Mouse (Mus musculus): ENCODE measurements around the gene Irf2bp2. TPM values are rescaled to one million over a fixed set of nuclear protein-coding genes. Genes with fewer than 3 reads are reported as not detected.
A peak's percentile ranks its signal among the peaks of the same experiment; 100 is the strongest.
"Not testable (repeated sequence)": the region's sequence is repeated elsewhere in the genome, so short reads cannot be mapped to it uniquely, and the experiment has no call there.

Irf2bp2 gene
- polyA plus RNA-seq, 1 experiment, result 91.6 TPM

- Histone ChIP-seq H3K36me3 (ENCODE audit: control insufficient read depth, insufficient read depth, low read length) (no peaks in the 10 kb centered on the region), H3K27me3 (ENCODE audit: control insufficient read depth, insufficient read depth, low read length) (no peaks in the 10 kb centered on the region), H3K4me1 (ENCODE audit: control insufficient read depth, insufficient read depth, insufficient read length, low read length) (peaks cover 7% of the 10 kb centered on the region; the same call in 1 of the 2 replicates), H3K4me3 (ENCODE audit: low read depth, low read length) (no peak overlapping the region), H3K27ac (ENCODE audit: insufficient read depth, low read depth, low read length) (peak overlapping the region; percentile 25; the same call in 1 of the 2 replicates)
- 83% methylated on average over 8 of the region's 8 CpGs for WGBS
- TF ChIP-seq CTCF (IDR thresholded peaks at IDR 0.05; ENCODE audit: extremely low read depth, insufficient read length, insufficient replicate concordance, low read depth, low read length), result no peak
- TF ChIP-seq POLR2A (IDR thresholded peaks at IDR 0.05; ENCODE audit: low read depth, low read length), result no peak
These were observed 8.9 kb upstream of the Irf2bp2 start for GRCm38 (mm10) chr8:126602641-126603040.

GRCm38 (mm10) chr8:126601325-126601724 lies 7.5 kb upstream of the Irf2bp2 start:
- no peak for TF ChIP-seq POLR2A (IDR thresholded peaks at IDR 0.05; ENCODE audit: low read depth, low read length)
- TF ChIP-seq CTCF (IDR thresholded peaks at IDR 0.05; ENCODE audit: extremely low read depth, insufficient read length, insufficient replicate concordance, low read depth, low read length), result no peak
- H3K27ac ChIP-seq (ENCODE audit: insufficient read depth, low read depth, low read length), result no peak overlapping the region
- H3K27me3 ChIP-seq (ENCODE audit: control insufficient read depth, insufficient read depth, low read length), result no peaks in the 10 kb centered on the region
- 59% methylated on average over 5 of the region's 5 CpGs for WGBS
- no peaks in the 10 kb centered on the region for H3K36me3 ChIP-seq (ENCODE audit: control insufficient read depth, insufficient read depth, low read length)
- no peak overlapping the region for H3K4me3 ChIP-seq (ENCODE audit: low read depth, low read length)
- H3K4me1 ChIP-seq (ENCODE audit: control insufficient read depth, insufficient read depth, insufficient read length, low read length), result peaks cover 12% of the 10 kb centered on the region; the same call in 1 of the 2 replicates

GRCm38 (mm10) chr8:126600816-126601243 lies 7.0 kb upstream of the Irf2bp2 start:
- no peak overlapping the region for H3K27ac ChIP-seq (ENCODE audit: insufficient read depth, low read depth, low read length)
- H3K36me3 ChIP-seq (ENCODE audit: control insufficient read depth, insufficient read depth, low read length), result no peaks in the 10 kb centered on the region
- H3K4me1 ChIP-seq (ENCODE audit: control insufficient read depth, insufficient read depth, insufficient read length, low read length), result peaks cover 12% of the 10 kb centered on the region; the same call in 1 of the 2 replicates
- 16% methylated on average over 7 of the region's 7 CpGs for WGBS
- TF ChIP-seq CTCF (IDR thresholded peaks at IDR 0.05; ENCODE audit: extremely low read depth, insufficient read length, insufficient replicate concordance, low read depth, low read length), result no peak
- no peak for TF ChIP-seq POLR2A (IDR thresholded peaks at IDR 0.05; ENCODE audit: low read depth, low read length)
- H3K27me3 ChIP-seq (ENCODE audit: control insufficient read depth, insufficient read depth, low read length), result no peaks in the 10 kb centered on the region
- no peak overlapping the region for H3K4me3 ChIP-seq (ENCODE audit: low read depth, low read length)

GRCm38 (mm10) chr8:126600388-126600787 lies 6.6 kb upstream of the Irf2bp2 start:
- H3K36me3 ChIP-seq (ENCODE audit: control insufficient read depth, insufficient read depth, low read length); H3K4me3 ChIP-seq (ENCODE audit: low read depth, low read length); H3K27ac ChIP-seq (ENCODE audit: insufficient read depth, low read depth, low read length); H3K27me3 ChIP-seq (ENCODE audit: control insufficient read depth, insufficient read depth, low read length): not testable (repeated sequence)
- WGBS, result 84% methylated on average over 5 of the region's 6 CpGs
- peaks cover 14% of the 10 kb centered on the region for H3K4me1 ChIP-seq (ENCODE audit: control insufficient read depth, insufficient read depth, insufficient read length, low read length)

- no peaks in the 10 kb centered on the region for H3K36me3 ChIP-seq (ENCODE audit: control insufficient read depth, insufficient read depth, low read length)
- no peak overlapping the region for H3K27ac ChIP-seq (ENCODE audit: insufficient read depth, low read depth, low read length)
- WGBS, result 92% methylated on average over 4 of the region's 4 CpGs
- TF ChIP-seq POLR2A (IDR thresholded peaks at IDR 0.05; ENCODE audit: low read depth, low read length) (no peak), CTCF (IDR thresholded peaks at IDR 0.05; ENCODE audit: extremely low read depth, insufficient read length, insufficient replicate concordance, low read depth, low read length) (no peak)
- peaks cover 19% of the 10 kb centered on the region for H3K4me1 ChIP-seq (ENCODE audit: control insufficient read depth, insufficient read depth, insufficient read length, low read length)
- H3K4me3 ChIP-seq (ENCODE audit: low read depth, low read length), result no peak overlapping the region
- H3K27me3 ChIP-seq (ENCODE audit: control insufficient read depth, insufficient read depth, low read length), result no peaks in the 10 kb centered on the region
These were observed 5.5 kb upstream of the Irf2bp2 start for GRCm38 (mm10) chr8:126599297-126599696.

GRCm38 (mm10) chr8:126598218-126598617 lies 4.4 kb upstream of the Irf2bp2 start:
- WGBS, result 73% methylated on average over 12 of the region's 12 CpGs
- Histone ChIP-seq H3K4me1 (ENCODE audit: control insufficient read depth, insufficient read depth, insufficient read length, low read length) (peaks cover 19% of the 10 kb centered on the region), H3K4me3 (ENCODE audit: low read depth, low read length) (no peak overlapping the region), H3K27ac (ENCODE audit: insufficient read depth, low read depth, low read length) (no peak overlapping the region), H3K36me3 (ENCODE audit: control insufficient read depth, insufficient read depth, low read length) (no peaks in the 10 kb centered on the region), H3K27me3 (ENCODE audit: control insufficient read depth, insufficient read depth, low read length) (no peaks in the 10 kb centered on the region)
- TF ChIP-seq CTCF (IDR thresholded peaks at IDR 0.05; ENCODE audit: extremely low read depth, insufficient read length, insufficient replicate concordance, low read depth, low read length), result no peak
- no peak for TF ChIP-seq POLR2A (IDR thresholded peaks at IDR 0.05; ENCODE audit: low read depth, low read length)

- no peak overlapping the region for H3K4me3 ChIP-seq (ENCODE audit: low read depth, low read length)
- peaks cover 17% of the 10 kb centered on the region for H3K4me1 ChIP-seq (ENCODE audit: control insufficient read depth, insufficient read depth, insufficient read length, low read length)
- no peaks in the 10 kb centered on the region for H3K27me3 ChIP-seq (ENCODE audit: control insufficient read depth, insufficient read depth, low read length)
- WGBS, result 84% methylated on average over 5 of the region's 5 CpGs
- peaks cover 7% of the 10 kb centered on the region for H3K36me3 ChIP-seq (ENCODE audit: control insufficient read depth, insufficient read depth, low read length)
- peak overlapping the region; percentile 99 for H3K27ac ChIP-seq (ENCODE audit: insufficient read depth, low read depth, low read length)
- no peak for TF ChIP-seq POLR2A (IDR thresholded peaks at IDR 0.05; ENCODE audit: low read depth, low read length)
These were observed 2.9 kb upstream of the Irf2bp2 start for GRCm38 (mm10) chr8:126596721-126597120.

GRCm38 (mm10) chr8:126596097-126596634 lies 2.4 kb upstream of the Irf2bp2 start:
- no peak; the same call in 1 of the 2 replicates for TF ChIP-seq POLR2A (IDR thresholded peaks at IDR 0.05; ENCODE audit: low read depth, low read length)
- no peak for TF ChIP-seq CTCF (IDR thresholded peaks at IDR 0.05; ENCODE audit: extremely low read depth, insufficient read length, insufficient replicate concordance, low read depth, low read length)
- H3K36me3 ChIP-seq (ENCODE audit: control insufficient read depth, insufficient read depth, low read length), result peaks cover 12% of the 10 kb centered on the region
- WGBS, result 2% methylated on average over 12 of the region's 12 CpGs
- peak overlapping the region; percentile 99 for H3K27ac ChIP-seq (ENCODE audit: insufficient read depth, low read depth, low read length)
- H3K4me1 ChIP-seq (ENCODE audit: control insufficient read depth, insufficient read depth, insufficient read length, low read length), result peaks cover 17% of the 10 kb centered on the region
- no peak overlapping the region for H3K4me3 ChIP-seq (ENCODE audit: low read depth, low read length)
- no peaks in the 10 kb centered on the region for H3K27me3 ChIP-seq (ENCODE audit: control insufficient read depth, insufficient read depth, low read length)
